Mouse (Mus musculus): Measurements from ENCODE around the gene Pnma3.
"Not testable (repeated sequence)": the region's sequence is repeated elsewhere in the genome, so short reads cannot be mapped to it uniquely, and the experiment has no call there.

DNA sequence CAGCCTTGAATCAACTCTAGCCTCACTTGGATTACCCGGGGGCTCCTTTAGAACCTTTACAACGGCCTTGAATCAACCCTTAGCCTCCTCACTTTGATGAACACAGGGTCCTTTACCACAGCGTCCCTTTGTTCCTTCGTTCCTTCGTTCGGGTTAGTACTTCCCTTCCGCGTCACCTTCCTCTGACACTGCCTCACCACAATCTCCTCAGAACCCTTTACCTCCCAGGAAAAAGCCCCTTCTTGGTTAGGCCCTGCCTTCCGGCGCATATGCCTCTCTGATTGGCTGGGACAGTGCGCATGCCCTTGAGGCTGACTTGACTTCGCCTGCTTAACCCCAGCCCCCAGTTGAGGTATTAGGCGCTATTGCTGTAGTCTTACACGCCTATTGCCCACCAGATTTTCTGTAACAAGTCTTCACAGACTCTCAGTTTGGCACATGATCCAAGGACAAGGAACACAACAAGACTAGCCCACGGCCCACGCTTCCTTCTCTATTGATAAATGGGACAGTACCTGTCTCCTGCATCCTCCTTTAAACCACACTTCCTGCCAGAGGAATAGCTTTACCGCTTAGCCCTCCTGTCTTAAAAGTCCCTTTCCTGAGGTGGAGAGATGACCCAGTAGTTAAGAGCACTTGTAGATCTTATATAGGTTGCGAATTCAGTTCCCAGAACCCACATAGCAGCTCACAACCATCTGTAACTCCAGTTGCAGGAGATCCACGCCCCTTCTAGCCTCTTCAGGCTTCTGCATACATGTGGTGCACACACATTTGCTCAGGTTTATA lies 17.9 kb downstream of the Pnma3 start, which contains the start of gene Xlr4a:
- not testable (repeated sequence) for TF ChIP-seq POLR2A (IDR thresholded peaks at IDR 0.05; ENCODE audit: low read depth, low read length); CTCF (conservative IDR thresholded peaks at IDR 0.05; ENCODE audit: insufficient read depth, insufficient read length, low read depth, low read length)

Measured in kidney, adult 2 months (tissue).